Mouse (Mus musculus): ENCODE results near the gene Sh3d19.

Gene Sh3d19
- long read RNA-seq, experiment 1, partial matches to known transcripts = 0 of 3 reads
- long read RNA-seq, experiment 1, other reads (novel, unspliced or antisense) = 2 of 3 reads
- long read RNA-seq, experiment 2, partial matches to known transcripts = 0 of 3 reads
- long read RNA-seq, experiment 2, other reads (novel, unspliced or antisense) = 3 of 3 reads

GRCm38 (mm10) chr3:85970742-85971598 lies at the start of gene Sh3d19:
Gene Sh3d19, plus strand, starts transcription at chr3:85971109.
- intact Hi-C loops (cut with DNase I) = no loop called here

DNA sequence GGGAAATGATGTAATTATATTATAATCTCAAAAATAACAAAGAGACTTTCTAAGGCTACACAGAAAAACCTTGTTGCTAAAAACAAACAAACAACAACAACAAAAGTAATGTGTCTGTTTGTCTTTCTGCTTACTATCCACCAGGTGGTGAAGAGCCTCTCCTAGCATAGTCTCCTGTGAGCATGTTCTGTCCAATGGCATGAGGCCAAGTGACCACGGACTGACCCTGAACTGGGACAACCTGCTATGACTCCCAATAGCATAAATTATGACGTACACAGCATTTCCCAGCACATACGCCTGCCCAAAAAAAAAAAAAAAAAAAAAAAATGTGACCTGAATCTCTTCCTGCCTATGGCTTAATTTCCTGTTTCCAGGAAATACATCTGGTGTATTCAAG lies 48.6 kb upstream of the Sh3d19 start:
- intact Hi-C loops (cut with DNase I) = loop anchor here (5.0 to 10.0 kb wide), 3 partner anchors 205 to 998 kb away; partner anchors contain the start of gene Gatb

- intact Hi-C loops (cut with DNase I) = loop anchor here (5.0 to 10.0 kb wide), 3 partner anchors 204 to 999 kb away; partner anchors contain the start of gene Gatb
Observed at GRCm38 (mm10) chr3:85923343-85923742, 47.6 kb upstream of the Sh3d19 start.

- intact Hi-C loops (cut with DNase I) = loop anchor here (2.0 to 10.0 kb wide), 4 partner anchors 203 to 999 kb away; partner anchors contain the start of gene Gatb
Observed at GRCm38 (mm10) chr3:85923954-85924945, 46.7 kb upstream of the Sh3d19 start.

GRCm38 (mm10) chr3:85927296-85927695 lies 43.6 kb upstream of the Sh3d19 start:
- intact Hi-C loops (cut with DNase I) = loop anchor here (10.0 kb wide), 2 partner anchors 352 to 1002 kb away; partner anchors contain the start of gene Gatb

- intact Hi-C loops (cut with DNase I) = loop anchor here (10.0 kb wide), 2 partner anchors 353 to 1003 kb away; partner anchors contain the start of gene Gatb
Observed at GRCm38 (mm10) chr3:85928140-85928611, 42.7 kb upstream of the Sh3d19 start.

DNA sequence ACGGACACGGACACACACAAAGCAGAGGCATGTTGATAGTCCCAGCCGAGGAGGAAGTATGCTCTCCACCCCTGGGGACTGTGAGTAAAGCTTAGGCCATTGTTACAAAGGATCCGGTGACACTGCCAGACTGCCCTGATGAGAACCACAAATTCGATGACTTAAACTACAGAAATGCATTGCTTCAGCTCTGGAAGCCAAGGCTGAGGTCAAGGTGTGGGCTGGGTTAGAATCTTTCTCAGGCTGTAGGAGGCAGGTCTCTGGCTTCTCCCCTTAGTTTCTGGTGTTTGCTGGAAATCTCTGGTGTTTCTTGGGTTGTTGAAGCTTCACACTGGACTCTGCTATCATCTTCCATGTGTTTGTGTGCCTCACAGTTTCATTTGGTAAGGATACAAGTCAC lies 41.2 kb upstream of the Sh3d19 start:
- intact Hi-C loops (cut with DNase I) = loop anchor here (10.0 kb wide), 2 partner anchors 355 to 1005 kb away; partner anchors contain the start of gene Gatb

- intact Hi-C loops (cut with DNase I) = no loop called here
Observed at GRCm38 (mm10) chr3:85930671-85931255, 40.1 kb upstream of the Sh3d19 start.

- intact Hi-C loops (cut with DNase I) = no loop called here
Observed at GRCm38 (mm10) chr3:85931859-85932258, 39.0 kb upstream of the Sh3d19 start.

DNA sequence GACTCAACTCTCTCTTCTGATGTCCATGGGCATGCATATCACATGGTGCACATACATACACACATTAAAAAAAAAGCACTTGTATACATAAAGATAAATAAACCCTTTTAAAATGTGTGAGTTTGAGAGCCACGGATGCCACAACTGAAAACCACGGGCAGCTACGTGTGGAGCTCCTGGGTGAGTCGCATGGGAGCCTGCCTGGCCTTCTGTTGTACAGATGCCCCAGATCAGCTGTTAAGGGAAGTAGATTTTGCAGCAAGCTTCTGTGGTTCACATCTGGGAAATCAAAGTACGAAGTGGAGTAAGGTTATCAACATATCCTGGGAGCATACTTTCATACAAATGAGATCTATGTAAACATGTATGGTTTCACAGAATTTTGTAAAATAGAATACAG lies 37.3 kb upstream of the Sh3d19 start:
- intact Hi-C loops (cut with DNase I) = no loop called here

DNA sequence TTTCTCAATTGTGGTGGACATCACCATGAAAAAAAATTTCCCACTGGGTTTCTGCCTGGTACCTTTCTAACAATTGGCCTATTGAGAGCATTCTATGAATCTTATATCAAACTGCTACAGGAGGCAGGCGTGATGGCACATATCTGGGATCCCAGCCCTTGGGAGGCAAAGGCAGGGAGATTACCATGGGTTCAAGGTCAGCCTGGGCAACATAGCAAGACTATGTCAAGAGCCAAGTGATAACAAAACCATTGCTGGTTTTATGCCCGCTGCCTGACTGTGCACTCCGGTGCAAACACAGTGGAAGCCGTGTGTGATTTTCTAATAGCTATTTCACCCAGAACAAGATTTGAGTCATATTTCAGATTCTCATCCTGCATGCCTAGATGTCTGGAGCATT lies 20.0 kb upstream of the Sh3d19 start:
- intact Hi-C loops (cut with DNase I) = no loop called here

GRCm38 (mm10) chr3:85952696-85953283 lies 18.1 kb upstream of the Sh3d19 start:
- intact Hi-C loops (cut with DNase I) = no loop called here

DNA sequence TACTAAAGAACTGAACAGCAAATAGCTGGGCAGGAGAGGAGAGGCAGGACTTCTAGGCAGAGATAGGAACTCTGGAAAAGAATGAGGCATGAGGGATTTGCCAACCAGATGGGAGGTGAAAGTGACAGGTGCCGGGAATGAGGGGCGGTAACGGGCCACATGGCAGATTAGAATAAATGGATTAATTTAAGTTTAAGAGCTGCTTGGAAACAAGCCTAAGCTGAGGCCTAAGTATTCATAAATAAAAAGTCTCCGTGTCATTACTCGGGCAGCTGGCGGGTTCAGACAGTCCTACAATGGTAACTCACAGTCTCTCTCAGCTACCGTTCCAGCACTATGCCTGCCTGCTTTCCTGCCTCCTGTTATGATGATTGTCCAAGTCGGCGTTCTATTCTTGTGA lies 15.6 kb upstream of the Sh3d19 start:
- intact Hi-C loops (cut with DNase I) = no loop called here

- intact Hi-C loops (cut with DNase I) = no loop called here
Observed at GRCm38 (mm10) chr3:85955704-85956103, 15.2 kb upstream of the Sh3d19 start.

DNA sequence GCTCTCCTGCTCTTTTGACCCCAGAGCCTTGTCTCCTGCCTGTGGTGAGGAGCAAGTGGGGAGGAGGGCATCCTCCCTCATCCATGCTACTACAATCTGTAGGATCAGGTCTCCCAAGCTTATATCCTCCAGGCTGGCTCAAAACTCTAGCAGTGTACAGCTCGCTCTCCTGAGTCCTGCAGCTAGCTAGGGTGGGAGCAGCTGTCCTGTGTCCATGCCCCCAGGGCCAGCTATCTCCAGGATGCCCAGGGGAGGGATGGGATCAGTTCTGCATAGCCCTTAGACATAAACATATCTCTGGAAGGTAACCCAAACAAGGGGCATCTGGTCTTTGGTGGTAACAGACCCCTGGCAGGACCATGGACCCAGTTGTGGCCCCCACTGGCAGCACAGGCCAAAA lies 11.2 kb upstream of the Sh3d19 start:
- intact Hi-C loops (cut with DNase I) = no loop called here

- intact Hi-C loops (cut with DNase I) = no loop called here
Observed at GRCm38 (mm10) chr3:85961134-85961533, 9.8 kb upstream of the Sh3d19 start.

DNA sequence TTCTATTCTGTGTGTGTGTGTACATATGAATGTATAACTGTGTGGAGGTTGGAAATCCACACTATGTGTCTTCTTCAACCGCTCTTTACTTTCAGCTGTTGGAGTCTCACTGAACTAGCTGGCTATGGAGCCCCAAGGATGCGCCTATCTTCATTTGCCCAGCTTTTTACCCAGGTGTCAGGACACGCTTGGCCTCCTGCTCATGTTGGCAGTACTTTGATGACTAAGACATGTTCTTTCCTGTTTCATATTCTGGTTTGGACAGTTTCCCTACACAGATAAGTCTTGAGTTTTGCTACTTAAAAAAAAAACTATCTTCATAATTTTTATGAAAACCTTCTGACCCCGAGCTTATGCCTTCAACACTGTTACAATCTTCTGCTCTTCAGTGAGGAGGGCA lies 5.4 kb upstream of the Sh3d19 start:
- intact Hi-C loops (cut with DNase I) = no loop called here

- intact Hi-C loops (cut with DNase I) = no loop called here
Observed at GRCm38 (mm10) chr3:85969040-85969439, 1.9 kb upstream of the Sh3d19 start.

DNA sequence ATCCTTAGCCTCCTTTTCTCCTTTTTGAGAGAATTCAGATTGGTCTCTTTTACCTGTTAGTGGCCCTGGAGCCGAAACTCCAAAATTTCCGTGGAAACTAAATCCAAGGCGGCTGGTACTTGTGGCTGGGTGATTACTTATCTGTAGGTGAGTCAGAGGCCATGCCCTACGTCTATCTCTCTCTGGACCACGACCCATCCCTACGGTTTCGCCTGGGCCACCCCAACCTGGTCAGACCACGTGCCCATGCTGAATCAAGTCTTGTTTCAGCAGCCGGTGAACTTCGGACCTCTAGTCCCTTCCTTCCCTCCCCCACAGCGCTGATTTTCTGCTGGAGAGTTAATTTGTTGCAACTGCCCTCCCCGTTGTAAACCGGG lies 678 bp downstream of the Sh3d19 start:
- intact Hi-C loops (cut with DNase I) = no loop called here

Measured in adrenal gland (tissue).